Mouse (Mus musculus) liver, embryonic 12.5 days (tissue): ENCODE data around the gene Sema4g. TPM values are rescaled to one million over a fixed set of nuclear protein-coding genes. Genes with fewer than 3 reads are reported as not detected.
A peak's percentile ranks its signal among the peaks of the same experiment; 100 is the strongest.

ENCODE experiments used
- ATAC-seq: fragments of 200-750 bp; cut with Nextera tagmentation; 2 replicates; pipeline ENCODE4 v1.8.0; 2017; ENCODE audit warnings: moderate number of reproducible peaks, mild to moderate bottlenecking, moderate library complexity
- H3K27ac ChIP-seq: fragments of 300-500 bp; sonication (generic); 2 replicates; pipeline ENCODE4 v1.5.1; 2016; ENCODE audit warnings: mild to moderate bottlenecking
- H3K27me3 ChIP-seq: fragments of 300-500 bp; sonication (generic); replicated peaks from 2 replicates; pipeline ENCODE4 v1.6.1; 2016; ENCODE audit warnings: mild to moderate bottlenecking, moderate library complexity
- H3K36me3 ChIP-seq: fragments of 300-500 bp; sonication (generic); 2 replicates; pipeline ENCODE4 v1.6.1; 2016; ENCODE audit warnings: mild to moderate bottlenecking, moderate library complexity
- H3K4me1 ChIP-seq: fragments of 300-500 bp; sonication (generic); 2 replicates; pipeline ENCODE4 v1.6.1; 2016
- H3K4me2 ChIP-seq: fragments of 300-500 bp; sonication (generic); 2 replicates; pipeline ENCODE4 v1.6.1; 2016; ENCODE audit warnings: mild to moderate bottlenecking, moderate library complexity
- H3K4me3 ChIP-seq: fragments of 300-500 bp; sonication (generic); 2 replicates; pipeline ENCODE4 v1.5.1; 2016; ENCODE audit warnings: mild to moderate bottlenecking, moderate library complexity
- H3K9ac ChIP-seq: fragments of 300-500 bp; sonication (generic); 2 replicates; pipeline ENCODE4 v1.6.1; 2016; ENCODE audit warnings: mild to moderate bottlenecking, moderate library complexity
- H3K9me3 ChIP-seq: fragments of 300-500 bp; sonication (generic); replicated peaks from 2 replicates; pipeline ENCODE4 v1.6.1; 2016; ENCODE audit warnings: mild to moderate bottlenecking, moderate library complexity
- WGBS: fragments of 180-500 bp; shearing (Covaris S2); methylation state at CpG from one replicate; pipeline ENCODE4 v1.1.7; 2016; ENCODE audit not compliant: insufficient replicate concordance; 5-methylcytosine and 5-hydroxymethylcytosine counted together
- polyA plus RNA-seq: library from polyadenylated mRNA; unstranded; fragments of >200 nt; fragmentation: Nextera tagmentation; extraction: Ambion mirVana; gene quantifications from 2 replicates; pipeline ENCODE4 v1.2.1, GENCODE M21; 2016

Gene Sema4g
- polyA plus RNA-seq, 1 experiment from 2014 or later: 2.4 TPM

- 57% methylated on average over 6 of the region's 6 CpGs for WGBS
- Histone ChIP-seq H3K4me3 (no peak overlapping the region), H3K4me1 (peaks cover 41% of the 10 kb centered on the region), H3K9ac (no peak overlapping the region), H3K27ac (no peak overlapping the region), H3K27me3 (peaks cover 54% of the 10 kb centered on the region), H3K4me2 (no peak overlapping the region), H3K9me3 (no peaks in the 10 kb centered on the region), H3K36me3 (peaks cover 4% of the 10 kb centered on the region; the same call in 1 of the 2 replicates)
- no peak for ATAC-seq
These were observed 1.1 kb upstream of the Sema4g start for GRCm38 (mm10) chr19:44987851-44988250.

GRCm38 (mm10) chr19:44988321-44988720, 580 bp upstream of the Sema4g start:
- Histone ChIP-seq H3K27ac (no peak overlapping the region), H3K4me3 (peak overlapping the region; percentile 59; the same call in 1 of the 2 replicates), H3K4me2 (peak overlapping the region; percentile 71), H3K9ac (no peak overlapping the region), H3K27me3 (peaks cover 54% of the 10 kb centered on the region), H3K9me3 (no peaks in the 10 kb centered on the region), H3K4me1 (peaks cover 42% of the 10 kb centered on the region), H3K36me3 (peaks cover 2% of the 10 kb centered on the region; the same call in 1 of the 2 replicates)
- ATAC-seq: no peak
- 44% methylated on average over 9 of the region's 9 CpGs for WGBS

- H3K36me3 ChIP-seq: no peaks in the 10 kb centered on the region
- WGBS: 9% methylated on average over 22 of the region's 22 CpGs
- peak overlapping the region; percentile 69 for H3K27ac ChIP-seq
- peak overlapping the region; percentile 71 for H3K4me2 ChIP-seq
- H3K9me3 ChIP-seq: no peaks in the 10 kb centered on the region
- peak overlapping the region; percentile 59 for H3K4me3 ChIP-seq
- H3K9ac ChIP-seq: peak overlapping the region; percentile 63
- H3K4me1 ChIP-seq: peaks cover 37% of the 10 kb centered on the region
- H3K27me3 ChIP-seq: peaks cover 54% of the 10 kb centered on the region
- 0 out of 2 replicates have a peak, but pooled peaks have one; percentile 11 for ATAC-seq
These were observed 930 bp downstream of the Sema4g start for GRCm38 (mm10) chr19:44989567-44990495.

- Histone ChIP-seq H3K27me3 (peaks cover 54% of the 10 kb centered on the region), H3K36me3 (0 out of 2 replicates have a peak, but pooled peaks cover 2% of the 10 kb centered on the region), H3K27ac (peak overlapping the region; percentile 57), H3K9ac (no peak overlapping the region), H3K4me1 (peaks cover 27% of the 10 kb centered on the region), H3K9me3 (no peaks in the 10 kb centered on the region), H3K4me3 (no peak overlapping the region), H3K4me2 (peak overlapping the region; percentile 71)
- WGBS: 64% methylated on average over 8 of the region's 8 CpGs
- peak; percentile 10; the same call in 1 of the 2 replicates for ATAC-seq
These were observed 2.1 kb downstream of the Sema4g start for GRCm38 (mm10) chr19:44991031-44991430.

- Histone ChIP-seq H3K9me3 (no peaks in the 10 kb centered on the region), H3K4me3 (no peak overlapping the region), H3K27me3 (peaks cover 45% of the 10 kb centered on the region), H3K36me3 (peaks cover 8% of the 10 kb centered on the region; the same call in 1 of the 2 replicates), H3K4me1 (peaks cover 28% of the 10 kb centered on the region), H3K4me2 (no peak overlapping the region; the same call in 1 of the 2 replicates), H3K9ac (no peak overlapping the region), H3K27ac (no peak overlapping the region)
- ATAC-seq: no peak
- 33% methylated on average over 7 of the region's 7 CpGs for WGBS
These were observed 3.3 kb downstream of the Sema4g start for GRCm38 (mm10) chr19:44992246-44992645.

GRCm38 (mm10) chr19:44992712-44993111, 3.8 kb downstream of the Sema4g start:
- no peak for ATAC-seq
- H3K4me1 ChIP-seq: peaks cover 28% of the 10 kb centered on the region

GRCm38 (mm10) chr19:44997786-44998185, 8.9 kb downstream of the Sema4g start:
- peaks cover 40% of the 10 kb centered on the region for H3K36me3 ChIP-seq
- H3K9ac ChIP-seq: no peak overlapping the region
- no peak overlapping the region for H3K4me3 ChIP-seq
- H3K4me1 ChIP-seq: peaks cover 16% of the 10 kb centered on the region
- H3K27me3 ChIP-seq: no peaks in the 10 kb centered on the region
- WGBS: 81% methylated on average over 11 of the region's 11 CpGs
- H3K27ac ChIP-seq: no peak overlapping the region
- H3K4me2 ChIP-seq: no peak overlapping the region
- H3K9me3 ChIP-seq: no peaks in the 10 kb centered on the region
- no peak for ATAC-seq

More at GRCm38 (mm10) chr19:44992712-44993111, 3.8 kb downstream of the Sema4g start:
- H3K27ac ChIP-seq: no peak overlapping the region
- no peak overlapping the region for H3K4me3 ChIP-seq
- H3K36me3 ChIP-seq: peaks cover 13% of the 10 kb centered on the region
- 43% methylated on average over 7 of the region's 7 CpGs for WGBS
- no peak overlapping the region for H3K9ac ChIP-seq
- no peak overlapping the region; the same call in 1 of the 2 replicates for H3K4me2 ChIP-seq
- peaks cover 41% of the 10 kb centered on the region for H3K27me3 ChIP-seq
- H3K9me3 ChIP-seq: no peaks in the 10 kb centered on the region

GRCm38 (mm10) chr19:44999647-45000046, 10.7 kb downstream of the Sema4g start:
- Histone ChIP-seq H3K36me3 (peaks cover 58% of the 10 kb centered on the region), H3K27ac (no peak overlapping the region), H3K9me3 (no peaks in the 10 kb centered on the region), H3K4me2 (no peak overlapping the region), H3K27me3 (no peaks in the 10 kb centered on the region), H3K9ac (no peak overlapping the region), H3K4me3 (no peak overlapping the region), H3K4me1 (peaks cover 14% of the 10 kb centered on the region)
- ATAC-seq: no peak
- WGBS: 82% methylated on average over 8 of the region's 8 CpGs

GRCm38 (mm10) chr19:45002301-45002700, 13.4 kb downstream of the Sema4g start:
- Histone ChIP-seq H3K4me1 (peaks cover 23% of the 10 kb centered on the region), H3K27ac (peak overlapping the region; percentile 28; the same call in 1 of the 2 replicates), H3K27me3 (no peaks in the 10 kb centered on the region), H3K4me3 (no peak overlapping the region), H3K9me3 (no peaks in the 10 kb centered on the region), H3K4me2 (no peak overlapping the region), H3K36me3 (peaks cover 54% of the 10 kb centered on the region), H3K9ac (no peak overlapping the region)
- no peak for ATAC-seq
- 58% methylated on average over 3 of the region's 3 CpGs for WGBS

- Histone ChIP-seq H3K9ac (no peak overlapping the region), H3K9me3 (no peaks in the 10 kb centered on the region), H3K36me3 (peaks cover 58% of the 10 kb centered on the region), H3K4me3 (no peak overlapping the region), H3K27me3 (no peaks in the 10 kb centered on the region), H3K4me2 (no peak overlapping the region), H3K27ac (no peak overlapping the region), H3K4me1 (peaks cover 34% of the 10 kb centered on the region)
- 81% methylated on average over 7 of the region's 7 CpGs for WGBS
- ATAC-seq: no peak
These were observed 15.0 kb downstream of the Sema4g start for GRCm38 (mm10) chr19:45003740-45004516.

GRCm38 (mm10) chr19:45005444-45005843, 16.5 kb downstream of the Sema4g start, which contains the start of gene Twnk:
Gene Twnk (plus strand): TSS chr19:45005663.
- Histone ChIP-seq H3K27ac (peak within 1 kb of the TSS; percentile 81), H3K9me3 (no peaks in the 10 kb centered on the region), H3K36me3 (peaks cover 68% of the 10 kb centered on the region), H3K27me3 (no peaks in the 10 kb centered on the region), H3K4me2 (peak within 1 kb of the TSS; percentile 91), H3K4me3 (peak within 1 kb of the TSS; percentile 96), H3K4me1 (peaks cover 35% of the 10 kb centered on the region), H3K9ac (peak within 1 kb of the TSS; percentile 85)
- peak; percentile 19; the same call in 1 of the 2 replicates for ATAC-seq
- WGBS: 9% methylated on average over 16 of the region's 16 CpGs
